Mouse (Mus musculus) embryonic fibroblast, embryonic 13.5 days (primary cell): ENCODE measurements at regions not wholly inside any gene's neighbourhood (a gene's known extent, or its start where the extent isn't known, plus 50 kb on each side); places are given as distances from the start of the nearest gene placed in this dataset.

Experiments
- CTCF ChIP-seq: IDR thresholded peaks from 2 replicates; pipeline ENCODE4 v1.5.1; 2011; ENCODE audit warnings: mild to moderate bottlenecking, control low read depth, low read length, moderate library complexity, borderline replicate concordance; ENCODE audit not compliant: insufficient read depth
- POLR2A ChIP-seq: IDR thresholded peaks from 2 replicates; pipeline ENCODE4 v1.6.1; 2011; ENCODE audit warnings: low read depth, mild to moderate bottlenecking, control low read depth, low read length, moderate library complexity

GRCm38 (mm10) chr9:113499246-113499645 lies 208.8 kb downstream of the Pdcd6ip start:
- TF ChIP-seq POLR2A (no peak), CTCF (no peak)
